Mouse (Mus musculus): ENCODE measurements at regions not wholly inside any gene's neighbourhood (a gene's known extent, or its start where the extent isn't known, plus 50 kb on each side); places are given as distances from the start of the nearest gene placed in this dataset.

DNA sequence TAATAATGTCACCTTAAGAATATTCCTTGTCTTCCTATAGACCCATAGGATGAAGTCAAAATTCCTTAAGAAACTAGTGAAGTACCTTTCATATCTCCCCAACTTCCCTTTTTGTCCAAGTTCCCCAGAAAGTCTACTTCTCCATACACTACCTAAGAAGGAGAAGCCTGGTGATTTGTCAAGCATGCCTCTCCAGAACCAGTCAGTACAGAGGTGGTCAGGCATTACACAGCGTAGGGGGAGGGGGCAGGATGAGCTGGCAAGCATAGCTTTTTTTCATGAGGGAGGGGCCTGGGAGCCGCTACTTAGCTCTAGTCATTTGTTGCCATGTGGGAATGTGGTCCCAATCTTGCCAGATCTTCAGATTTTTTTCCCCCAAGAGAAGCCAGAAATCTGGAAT lies 54.0 kb upstream of the Satb2 start:
- DNase-seq (ENCODE audit: low spot score in 2 of 2), result no peak

DNA sequence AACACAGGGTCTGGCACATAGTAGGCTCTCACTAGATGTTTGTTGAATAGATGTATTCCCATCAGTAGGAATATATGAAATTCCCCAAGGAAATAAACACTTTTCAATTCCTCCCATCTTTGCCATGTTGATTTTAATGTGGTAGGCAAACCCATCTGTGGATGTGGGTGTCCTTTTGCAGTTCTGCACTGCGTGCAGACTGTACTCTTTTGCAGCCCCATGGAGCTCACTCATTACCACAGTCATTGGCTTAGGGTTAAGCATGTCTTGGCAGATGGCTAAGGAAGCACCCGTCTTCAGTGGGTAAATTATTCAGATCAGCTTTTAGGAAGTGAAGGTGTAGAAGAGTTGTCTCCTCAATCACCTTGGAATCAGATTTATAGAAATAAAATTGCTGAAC lies 54.8 kb upstream of the Satb2 start:
- DNase-seq (ENCODE audit: low spot score in 2 of 2), result no peak

- DNase-seq (ENCODE audit: low spot score in 2 of 2), result no peak
Measured at GRCm38 (mm10) chr1:57034411-57034810, 56.0 kb upstream of the Satb2 start.

DNA sequence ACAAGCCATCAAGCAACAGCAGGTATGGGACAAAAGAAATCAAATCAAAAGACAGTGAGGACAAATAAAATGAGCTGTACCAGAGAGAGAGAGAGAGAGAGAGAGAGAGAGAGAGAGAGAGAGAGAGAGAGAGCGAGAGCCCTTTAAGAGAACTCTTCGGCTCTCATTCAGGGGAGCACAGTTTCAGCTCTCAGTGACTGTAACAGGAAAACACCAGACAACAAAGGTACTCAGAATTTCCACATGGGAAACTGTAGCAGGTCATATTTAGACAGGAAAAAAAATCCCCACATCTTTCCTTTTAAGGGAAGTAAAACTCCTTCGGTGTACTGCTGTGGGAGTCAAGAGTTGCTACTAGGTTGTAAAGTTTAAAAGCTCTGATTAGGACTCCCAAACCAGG lies 57.9 kb upstream of the Satb2 start:
- no peak for DNase-seq (ENCODE audit: low spot score in 2 of 2)

DNA sequence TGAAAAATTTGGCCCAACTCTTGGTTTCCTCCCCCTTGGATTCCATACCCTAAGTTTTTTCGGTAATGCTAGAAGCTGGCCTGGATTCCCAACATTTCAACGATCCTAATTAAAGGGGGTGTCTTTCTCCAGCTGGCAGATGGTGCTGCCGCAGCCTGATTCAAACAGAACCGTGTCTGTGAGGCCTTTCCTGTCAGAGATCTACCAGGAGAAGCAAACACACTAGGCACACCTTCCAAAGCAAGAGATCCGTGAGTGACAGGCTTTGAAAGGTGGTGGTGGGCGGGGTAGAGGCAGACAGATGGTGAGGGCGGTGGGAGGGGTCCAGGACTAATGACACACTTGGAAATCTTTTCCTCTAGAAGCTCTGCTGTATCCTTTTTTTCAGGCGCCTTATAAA lies 61.8 kb upstream of the Satb2 start:
- DNase-seq (ENCODE audit: low spot score in 2 of 2), result no peak

DNA sequence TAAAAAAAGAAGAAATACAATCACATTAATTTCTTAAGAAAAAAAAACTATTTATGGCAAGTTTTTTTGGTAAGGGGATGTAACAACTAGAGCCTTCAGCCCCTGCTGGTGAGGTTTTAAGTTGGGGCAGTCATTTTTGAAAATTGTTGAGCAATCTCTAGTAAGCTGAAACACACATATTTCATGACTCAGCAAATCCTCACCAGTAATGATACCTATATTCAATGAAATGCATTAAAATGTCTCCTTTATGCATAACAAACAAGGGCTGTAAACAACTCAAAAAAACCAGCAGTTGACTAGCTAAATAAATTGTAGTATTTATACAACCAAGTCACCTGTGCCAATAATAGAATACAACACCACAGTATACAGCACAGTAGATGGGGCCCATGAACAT lies 63.1 kb upstream of the Satb2 start:
- DNase-seq (ENCODE audit: low spot score in 2 of 2), result no peak

- DNase-seq (ENCODE audit: low spot score in 2 of 2), result no peak
Measured at GRCm38 (mm10) chr1:57053836-57054235, 75.4 kb upstream of the Satb2 start.

- DNase-seq (ENCODE audit: low spot score in 2 of 2), result no peak
Measured at GRCm38 (mm10) chr1:57055976-57056375, 77.5 kb upstream of the Satb2 start.

GRCm38 (mm10) chr1:57059216-57059615 lies 80.8 kb upstream of the Satb2 start:
- no peak for DNase-seq (ENCODE audit: low spot score in 2 of 2)

DNA sequence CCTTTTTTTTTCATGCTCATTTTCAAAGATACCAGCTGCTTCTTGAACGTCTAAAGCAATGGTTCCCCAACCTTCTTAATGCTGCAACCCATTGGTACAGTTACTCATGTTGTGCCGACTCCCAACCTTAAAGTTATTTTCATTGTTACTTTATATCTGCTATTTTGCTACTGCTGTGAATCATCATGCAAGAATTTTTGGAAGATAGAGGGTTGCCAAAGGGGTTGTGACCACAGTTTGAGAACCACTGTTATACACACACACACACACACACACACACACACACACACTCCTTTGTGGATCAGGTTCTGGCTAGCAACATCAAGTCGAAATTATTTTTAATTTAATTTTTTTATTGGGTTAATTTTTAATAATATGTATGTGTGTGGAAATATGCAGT lies 96.8 kb upstream of the Satb2 start:
- DNase-seq (ENCODE audit: low spot score in 2 of 2), result no peak

GRCm38 (mm10) chr1:57076696-57077095 lies 98.2 kb upstream of the Satb2 start:
- DNase-seq (ENCODE audit: low spot score in 2 of 2), result no peak

DNA sequence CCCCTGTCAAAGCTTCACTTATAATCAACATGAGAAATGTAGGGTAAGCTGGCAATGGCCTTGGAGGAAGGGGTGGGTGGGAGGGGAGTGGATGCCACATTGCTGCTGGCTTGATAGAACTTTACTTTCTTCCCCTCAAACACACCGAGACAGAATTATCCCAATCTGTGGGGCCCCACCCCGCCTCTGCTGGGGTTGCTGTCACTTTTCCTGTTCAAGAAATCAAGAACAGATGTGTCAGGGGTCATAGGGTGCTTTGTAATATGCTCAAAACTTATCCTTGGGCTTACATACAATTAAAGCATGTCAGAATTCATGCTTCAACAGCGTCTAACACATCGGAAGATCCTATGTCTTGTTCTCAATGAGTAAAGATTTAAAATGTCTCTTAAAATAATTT lies 101.9 kb upstream of the Satb2 start:
- DNase-seq (ENCODE audit: low spot score in 2 of 2), result no peak

DNA sequence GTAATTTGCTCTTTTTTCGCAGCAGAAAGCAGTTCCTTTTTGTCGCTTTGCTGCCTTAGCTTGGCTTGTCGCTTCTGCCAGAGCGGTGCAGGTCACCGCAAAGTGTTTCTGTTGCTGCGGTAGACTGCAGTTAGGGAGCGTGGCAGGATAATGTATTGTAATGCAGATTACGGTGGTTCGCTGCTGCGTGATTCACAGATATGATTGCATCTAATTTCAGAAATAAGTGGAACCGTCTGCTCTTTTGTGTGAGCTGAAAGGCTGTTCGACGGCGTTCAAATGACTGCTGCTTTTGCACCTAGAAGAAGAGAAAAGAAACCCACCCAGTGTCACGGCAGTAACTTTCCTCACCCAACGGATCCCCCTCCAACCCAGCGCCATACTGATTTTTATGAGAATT lies 104.7 kb upstream of the Satb2 start:
- DNase-seq (ENCODE audit: low spot score in 2 of 2), result peak in 1 of 2 experiments; percentile 2

GRCm38 (mm10) chr1:57083540-57084083 lies 105.2 kb upstream of the Satb2 start:
- DNase-seq (ENCODE audit: low spot score in 2 of 2), result no peak

GRCm38 (mm10) chr1:57095361-57096247 lies 117.2 kb upstream of the Satb2 start:
- no peak for DNase-seq (ENCODE audit: low spot score in 2 of 2)

DNA sequence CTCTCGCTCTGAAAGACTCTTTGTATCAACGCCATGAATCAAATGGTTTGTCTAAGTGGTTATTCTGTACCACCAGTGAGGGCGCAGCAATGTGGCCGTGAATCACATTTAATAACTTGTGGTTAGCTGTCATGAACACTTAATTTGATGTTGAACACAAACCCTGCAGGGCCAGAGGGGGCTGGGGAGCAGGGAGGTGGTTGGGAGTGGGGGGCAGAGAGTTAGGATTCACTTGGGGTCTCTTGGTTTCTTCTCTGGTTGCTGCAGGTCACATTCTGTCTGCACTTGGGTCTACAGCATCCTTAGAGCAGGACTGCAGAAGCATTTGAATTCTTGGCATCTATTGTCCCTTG lies 117.8 kb upstream of the Satb2 start:
- no peak for DNase-seq (ENCODE audit: low spot score in 2 of 2)

DNA sequence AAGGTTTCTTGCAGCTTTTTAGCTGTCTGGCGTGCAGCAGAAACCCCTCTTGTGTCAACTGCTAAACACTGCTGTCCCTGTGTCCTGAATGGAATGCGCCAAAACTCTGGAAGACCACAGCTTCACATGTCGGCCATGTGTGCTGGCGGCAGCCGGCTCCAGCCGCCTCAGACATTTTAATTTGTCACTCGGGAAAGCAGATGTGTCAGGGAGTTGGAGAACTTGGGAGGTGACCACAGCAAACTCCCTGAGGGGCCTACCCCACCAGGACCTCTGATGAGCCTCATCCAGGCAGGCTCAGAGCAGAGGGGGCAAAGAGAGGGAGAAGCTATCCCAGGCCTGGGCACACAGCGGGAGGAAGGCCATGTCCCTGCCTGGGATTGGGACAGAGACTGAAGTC lies 118.3 kb upstream of the Satb2 start:
- no peak for DNase-seq (ENCODE audit: low spot score in 2 of 2)

DNA sequence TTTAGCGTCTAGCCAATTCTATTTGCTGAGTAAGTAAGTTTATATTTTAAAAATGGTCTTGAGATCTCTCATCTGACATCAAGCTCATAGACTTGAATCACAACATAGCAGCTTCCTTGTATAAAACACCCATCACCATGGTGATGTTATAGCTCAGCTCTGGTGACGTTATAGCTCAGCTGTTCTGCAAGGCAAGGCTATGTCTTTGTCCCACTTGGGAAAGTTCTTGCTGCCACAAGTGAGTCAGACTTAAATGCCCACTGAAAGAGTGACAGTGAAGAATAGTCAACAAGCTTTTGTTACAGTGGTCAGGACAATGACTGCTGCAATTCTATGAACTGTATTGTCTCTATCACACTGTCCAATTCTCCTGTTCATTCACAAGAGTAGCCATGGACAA lies 122.2 kb upstream of the Satb2 start:
- DNase-seq (ENCODE audit: low spot score in 2 of 2), result no peak

DNA sequence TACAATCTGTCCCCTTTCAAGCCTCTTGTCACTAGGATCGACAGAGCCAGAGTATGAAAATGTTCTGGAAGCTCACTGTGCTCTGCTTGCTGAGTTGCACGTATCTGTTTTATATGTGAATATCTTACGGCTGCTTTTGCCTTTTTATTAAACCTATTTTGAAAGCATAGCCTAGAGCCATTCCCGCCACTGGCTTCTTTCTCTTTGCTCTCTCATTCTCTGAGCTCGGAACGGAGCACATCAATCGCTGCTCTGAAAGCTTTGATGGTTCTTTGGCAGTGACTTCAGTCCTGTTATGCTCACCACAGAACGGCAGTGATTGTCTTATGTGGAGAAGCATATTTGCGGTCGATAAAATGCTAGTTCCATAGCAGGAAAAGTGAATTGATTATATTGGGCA lies 128.9 kb upstream of the Satb2 start:
- DNase-seq (ENCODE audit: low spot score in 2 of 2), result no peak

DNA sequence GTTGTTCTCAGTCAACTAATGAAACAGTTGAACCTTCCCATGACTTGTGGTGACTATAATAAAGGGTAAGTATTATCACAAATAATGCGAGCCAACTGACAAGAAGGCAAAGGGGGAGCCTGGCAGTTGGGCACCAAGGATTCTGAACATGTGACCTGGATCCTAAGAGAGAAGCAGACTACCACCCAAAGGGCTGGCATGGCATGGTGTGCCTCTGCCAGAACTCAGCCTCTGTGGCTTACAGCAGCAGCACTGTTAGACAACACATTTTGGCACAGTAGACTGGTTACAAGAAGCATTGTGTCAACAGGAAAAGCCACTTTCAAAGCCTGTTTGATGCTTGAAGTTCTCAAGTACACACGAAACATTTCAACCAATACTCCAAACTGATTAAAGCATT lies 142.2 kb upstream of the Satb2 start:
- DNase-seq (ENCODE audit: low spot score in 2 of 2), result no peak

DNA sequence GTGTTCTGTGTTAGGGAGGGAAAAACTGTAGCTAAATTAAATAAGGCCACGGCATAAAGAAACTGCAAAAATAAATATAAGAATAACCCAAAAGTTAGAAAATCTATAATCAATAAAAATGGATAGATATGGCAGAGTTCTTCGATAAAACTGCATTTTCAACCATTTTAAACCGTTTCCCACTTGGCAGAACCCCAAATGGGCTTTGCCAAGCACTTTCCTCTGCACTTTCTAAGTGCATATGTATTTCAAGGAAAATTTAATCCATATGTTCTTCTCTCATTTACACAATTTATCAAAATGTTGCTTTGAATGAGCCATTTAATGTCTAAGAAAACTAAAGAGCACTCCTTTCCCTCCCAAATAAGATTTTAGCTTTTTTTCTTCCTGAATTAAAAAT lies 165.7 kb upstream of the Satb2 start:
- no peak for DNase-seq (ENCODE audit: low spot score in 2 of 2)

DNA sequence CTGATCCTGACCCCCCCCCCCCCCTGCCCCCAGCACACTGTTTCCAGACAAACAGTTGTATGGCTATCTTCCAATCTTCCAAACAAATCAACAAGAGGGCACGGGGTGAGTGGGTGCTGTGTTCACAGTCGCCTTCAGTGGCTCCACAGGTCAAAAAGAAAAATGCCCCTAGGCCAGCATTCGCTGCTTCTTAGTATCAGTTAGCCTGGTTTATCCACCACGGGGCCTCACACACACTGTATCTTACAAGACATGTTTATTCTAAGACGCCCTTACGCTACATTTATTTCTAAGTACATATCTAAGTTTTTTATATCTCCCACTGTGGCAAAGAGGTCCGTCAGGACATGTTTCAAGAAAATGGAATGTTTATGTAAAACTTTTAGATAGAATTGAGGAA lies 177.4 kb upstream of the Satb2 start:
- no peak for DNase-seq (ENCODE audit: low spot score in 2 of 2)

GRCm38 (mm10) chr1:57164443-57164842 lies 186.0 kb upstream of the Satb2 start:
- no peak for DNase-seq (ENCODE audit: low spot score in 2 of 2)

Measured in right cerebral cortex, postnatal 36 days (tissue).